Mouse (Mus musculus): Measurements from ENCODE around the gene Fitm2. TPM values are rescaled to one million over a fixed set of nuclear protein-coding genes. Genes with fewer than 3 reads are reported as not detected.
"Not testable (repeated sequence)": the region's sequence is repeated elsewhere in the genome, so short reads cannot be mapped to it uniquely, and the experiment has no call there.

Fitm2 gene
- polyA plus RNA-seq, 1 experiment, result 9.8 TPM

- DNase-seq (ENCODE audit: low read depth), result no peak
- no peak for TF ChIP-seq CTCF (IDR thresholded peaks at IDR 0.05; ENCODE audit: borderline replicate concordance, extremely low read depth, insufficient read depth, insufficient read length)
- no peak for TF ChIP-seq POLR2A (IDR thresholded peaks at IDR 0.05; ENCODE audit: borderline replicate concordance, extremely low read depth, insufficient read depth, insufficient read length, poor library complexity, severe bottlenecking)
Observed at GRCm38 (mm10) chr2:163462801-163463200, 9.6 kb downstream of the Fitm2 start.

DNA sequence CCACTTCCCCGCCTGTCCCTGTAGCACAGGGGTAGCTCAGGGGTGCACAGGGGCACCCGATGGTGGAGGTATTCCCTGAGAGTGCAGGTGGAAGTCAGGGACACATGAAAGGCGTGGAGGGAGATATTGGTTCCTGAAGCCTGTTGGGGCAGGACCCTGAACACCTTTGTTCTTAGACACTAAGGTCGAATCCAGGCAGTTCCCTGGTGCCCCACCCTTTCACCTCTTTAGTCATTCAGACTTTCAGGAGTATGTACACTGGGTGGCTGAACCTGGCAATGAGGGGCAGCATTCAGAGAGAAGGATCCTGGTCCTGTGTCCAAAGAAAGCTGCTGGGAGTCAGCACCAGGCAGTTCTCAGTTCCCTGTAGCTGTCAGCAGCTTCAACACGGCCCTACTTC, 10.0 kb downstream of the Fitm2 start:
- no peak for DNase-seq (ENCODE audit: low read depth)
- TF ChIP-seq CTCF (IDR thresholded peaks at IDR 0.05; ENCODE audit: borderline replicate concordance, extremely low read depth, insufficient read depth, insufficient read length) (no peak), POLR2A (IDR thresholded peaks at IDR 0.05; ENCODE audit: borderline replicate concordance, extremely low read depth, insufficient read depth, insufficient read length, poor library complexity, severe bottlenecking) (no peak)

DNA sequence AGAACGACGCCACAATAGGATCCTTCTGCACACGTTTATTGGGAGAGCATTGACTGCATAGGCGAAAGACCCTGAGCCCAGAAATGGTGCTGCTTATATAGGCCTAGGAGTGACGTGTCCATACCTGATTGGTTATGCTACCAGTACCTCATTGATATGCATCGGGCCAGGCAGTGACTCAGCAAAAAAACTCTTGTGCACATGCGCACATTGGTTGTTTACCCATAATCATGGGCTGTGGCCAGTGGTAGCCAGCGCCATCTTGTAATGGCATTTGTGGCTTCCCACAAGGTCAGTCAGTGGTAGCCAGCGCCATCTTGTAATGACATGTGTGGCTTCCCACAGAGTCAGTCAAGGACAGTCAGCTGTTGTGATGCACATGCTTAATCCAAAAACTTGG, 11.1 kb downstream of the Fitm2 start:
- DNase-seq (ENCODE audit: low read depth), result not testable (repeated sequence)

- no peak for DNase-seq (ENCODE audit: low read depth)
- no peak for TF ChIP-seq POLR2A (IDR thresholded peaks at IDR 0.05; ENCODE audit: borderline replicate concordance, extremely low read depth, insufficient read depth, insufficient read length, poor library complexity, severe bottlenecking)
- TF ChIP-seq CTCF (IDR thresholded peaks at IDR 0.05; ENCODE audit: borderline replicate concordance, extremely low read depth, insufficient read depth, insufficient read length), result no peak
Observed at GRCm38 (mm10) chr2:163460622-163461021, 11.8 kb downstream of the Fitm2 start.

DNA sequence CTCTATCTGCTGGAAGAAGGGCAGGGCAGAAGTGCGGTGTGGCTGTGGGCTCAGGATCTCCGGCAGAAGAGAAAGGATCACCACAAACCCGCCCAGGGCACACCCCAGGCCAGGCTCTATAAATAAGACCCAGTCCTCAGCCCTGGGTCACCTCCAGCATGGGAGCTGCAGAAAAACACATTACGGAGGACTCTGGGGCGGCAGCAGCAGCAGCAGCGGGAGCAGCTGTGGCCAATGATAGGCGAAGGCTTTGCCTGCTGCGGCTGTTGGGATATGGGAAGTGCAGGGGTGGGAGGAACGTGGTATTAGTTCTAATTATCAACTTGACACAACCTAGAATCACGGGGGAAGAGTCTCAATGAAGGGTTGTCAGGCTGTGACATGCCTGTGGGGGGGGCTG, 13.0 kb downstream of the Fitm2 start:
- DNase-seq (ENCODE audit: low read depth), result peak; percentile 59
- TF ChIP-seq CTCF (IDR thresholded peaks at IDR 0.05; ENCODE audit: borderline replicate concordance, extremely low read depth, insufficient read depth, insufficient read length), result no peak
- no peak for TF ChIP-seq POLR2A (IDR thresholded peaks at IDR 0.05; ENCODE audit: borderline replicate concordance, extremely low read depth, insufficient read depth, insufficient read length, poor library complexity, severe bottlenecking)

DNA sequence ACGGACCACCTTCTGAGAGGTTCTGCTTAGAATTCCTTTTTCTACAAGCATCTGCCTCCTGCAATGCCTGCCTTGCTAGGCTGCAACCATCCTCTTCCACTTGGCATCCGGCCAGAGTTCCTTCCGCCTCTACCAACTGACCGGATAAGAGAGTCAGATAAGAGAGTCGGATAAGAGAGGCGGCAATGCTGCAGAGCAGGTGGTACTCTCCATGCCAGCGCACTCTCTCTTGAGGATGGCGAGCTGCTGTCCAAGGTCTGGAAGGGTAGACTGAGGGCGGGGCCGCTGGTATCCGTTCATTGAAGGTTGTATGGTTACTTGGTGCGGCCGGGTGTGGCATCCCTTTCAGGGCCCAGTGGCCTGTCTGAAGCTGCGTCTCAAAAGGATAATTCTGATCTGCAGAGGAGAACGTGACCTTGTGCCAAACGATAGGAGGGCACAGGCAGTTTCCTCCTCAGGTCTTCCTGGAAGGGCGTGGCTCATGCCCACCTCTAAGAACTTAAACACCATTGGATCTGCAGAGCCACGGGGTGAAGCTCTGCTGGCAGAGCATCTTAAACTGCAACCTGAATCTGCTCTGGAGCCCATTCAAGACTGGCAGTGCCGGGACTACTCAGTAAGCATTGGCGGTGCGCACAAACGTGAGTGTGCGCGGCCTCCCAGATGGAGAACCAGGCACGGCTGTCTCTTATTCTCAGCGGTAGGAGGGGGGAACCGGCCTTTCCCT, 13.7 kb downstream of the Fitm2 start:
- peak; percentile 31 for DNase-seq (ENCODE audit: low read depth)
- no peak for TF ChIP-seq POLR2A (IDR thresholded peaks at IDR 0.05; ENCODE audit: borderline replicate concordance, extremely low read depth, insufficient read depth, insufficient read length, poor library complexity, severe bottlenecking)

- DNase-seq (ENCODE audit: low read depth), result no peak
- TF ChIP-seq POLR2A (IDR thresholded peaks at IDR 0.05; ENCODE audit: borderline replicate concordance, extremely low read depth, insufficient read depth, insufficient read length, poor library complexity, severe bottlenecking) (no peak), CTCF (IDR thresholded peaks at IDR 0.05; ENCODE audit: borderline replicate concordance, extremely low read depth, insufficient read depth, insufficient read length) (no peak)
Observed at GRCm38 (mm10) chr2:163453378-163453777, 19.1 kb downstream of the Fitm2 start.

GRCm38 (mm10) chr2:163452738-163453137, 19.7 kb downstream of the Fitm2 start:
- TF ChIP-seq POLR2A (IDR thresholded peaks at IDR 0.05; ENCODE audit: borderline replicate concordance, extremely low read depth, insufficient read depth, insufficient read length, poor library complexity, severe bottlenecking), result no peak
- TF ChIP-seq CTCF (IDR thresholded peaks at IDR 0.05; ENCODE audit: borderline replicate concordance, extremely low read depth, insufficient read depth, insufficient read length), result no peak
- DNase-seq (ENCODE audit: low read depth), result no peak

DNA sequence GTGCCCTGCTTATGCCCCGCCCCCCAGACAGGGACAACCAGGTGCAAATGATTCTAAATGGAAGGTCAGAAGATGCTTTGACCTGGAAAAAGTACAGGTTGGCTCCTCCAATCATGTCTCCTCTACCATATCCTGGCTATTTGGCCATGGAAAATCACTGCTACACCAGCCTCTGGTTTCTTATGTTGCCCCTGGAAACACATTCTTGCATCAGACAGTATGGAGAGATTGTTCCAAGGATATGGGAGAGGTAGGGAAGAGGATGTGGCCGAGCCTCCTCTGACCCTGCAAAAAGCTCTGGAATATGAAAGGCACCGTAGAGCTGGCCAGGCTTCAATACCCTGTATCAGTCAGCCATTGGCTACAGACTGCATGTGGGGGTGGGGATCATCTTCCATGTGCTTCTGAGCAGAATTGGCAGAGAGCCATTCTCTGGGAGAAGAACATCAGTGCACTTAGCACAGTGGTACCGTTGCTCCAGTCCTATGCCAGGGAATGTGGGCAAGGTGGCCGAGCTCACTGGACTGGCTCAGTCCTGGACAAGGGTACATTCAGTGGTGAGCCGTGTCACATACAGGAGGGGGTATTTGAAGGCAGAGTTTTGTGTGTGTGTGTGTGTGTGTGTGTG, 21.6 kb downstream of the Fitm2 start:
- TF ChIP-seq POLR2A (IDR thresholded peaks at IDR 0.05; ENCODE audit: borderline replicate concordance, extremely low read depth, insufficient read depth, insufficient read length, poor library complexity, severe bottlenecking), result no peak
- no peak for TF ChIP-seq CTCF (IDR thresholded peaks at IDR 0.05; ENCODE audit: borderline replicate concordance, extremely low read depth, insufficient read depth, insufficient read length)
- DNase-seq (ENCODE audit: low read depth), result peak; percentile 75

GRCm38 (mm10) chr2:163449276-163449675, 23.2 kb downstream of the Fitm2 start:
- TF ChIP-seq CTCF (IDR thresholded peaks at IDR 0.05; ENCODE audit: borderline replicate concordance, extremely low read depth, insufficient read depth, insufficient read length) (no peak), POLR2A (IDR thresholded peaks at IDR 0.05; ENCODE audit: borderline replicate concordance, extremely low read depth, insufficient read depth, insufficient read length, poor library complexity, severe bottlenecking) (no peak)
- DNase-seq (ENCODE audit: low read depth), result no peak

GRCm38 (mm10) chr2:163447375-163447774, 25.1 kb downstream of the Fitm2 start:
- DNase-seq (ENCODE audit: low read depth), result no peak
- TF ChIP-seq CTCF (IDR thresholded peaks at IDR 0.05; ENCODE audit: borderline replicate concordance, extremely low read depth, insufficient read depth, insufficient read length), result no peak
- TF ChIP-seq POLR2A (IDR thresholded peaks at IDR 0.05; ENCODE audit: borderline replicate concordance, extremely low read depth, insufficient read depth, insufficient read length, poor library complexity, severe bottlenecking), result no peak

DNA sequence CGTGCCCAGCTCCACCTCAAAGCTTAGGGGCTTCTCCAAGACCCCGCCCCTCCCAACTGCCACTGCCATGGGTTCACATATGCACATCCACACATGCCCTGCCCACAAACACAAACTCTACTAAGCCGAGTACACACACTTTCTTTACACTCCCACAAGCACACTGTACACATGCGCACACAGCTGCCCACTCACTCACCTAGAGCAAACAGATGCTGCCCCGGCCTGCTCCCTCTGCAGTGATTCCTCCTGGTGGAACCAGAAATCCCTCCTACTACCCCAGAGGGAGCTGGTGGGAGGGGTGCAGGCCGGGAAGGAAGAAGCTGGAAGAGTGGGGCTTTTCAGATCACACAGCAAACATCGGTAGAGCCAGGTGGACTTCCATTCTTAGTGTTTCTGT, 28.4 kb downstream of the Fitm2 start:
- no peak for DNase-seq (ENCODE audit: low read depth)
- TF ChIP-seq CTCF (IDR thresholded peaks at IDR 0.05; ENCODE audit: borderline replicate concordance, extremely low read depth, insufficient read depth, insufficient read length), result no peak
- no peak for TF ChIP-seq POLR2A (IDR thresholded peaks at IDR 0.05; ENCODE audit: borderline replicate concordance, extremely low read depth, insufficient read depth, insufficient read length, poor library complexity, severe bottlenecking)

All from brain, embryonic 14.5 days (tissue).